Mouse (Mus musculus): ENCODE data around the gene Tmem239. TPM values are rescaled to one million over a fixed set of nuclear protein-coding genes. Genes with fewer than 3 reads are reported as not detected.

The Tmem239 gene
- polyA plus RNA-seq, 1 experiment from 2014 or later, result not detected

GRCm38 (mm10) chr2:130424126-130424853, 18.0 kb downstream of the Tmem239 start, which contains the start of the genes Vps16 and Pced1a:
Gene Vps16, plus strand, starts transcription at chr2:130424339.
Gene Pced1a, minus strand, starts transcription at chr2:130424701.
- Histone ChIP-seq H3K9me3 (ENCODE audit: control insufficient read depth, low read length) (no peaks in the 10 kb centered on the region), H3K4me2 (replicated peaks) (peak within 1 kb of the TSS; percentile 61), H3K4me3 (replicated peaks; ENCODE audit: low read length) (peak within 1 kb of the TSS; percentile 72), H3K4me1 (replicated peaks; ENCODE audit: control insufficient read depth, insufficient read depth, low read length) (peaks cover 21% of the 10 kb centered on the region), H3K27ac (peak within 1 kb of the TSS; percentile 90), H3K9ac (peak within 1 kb of the TSS; percentile 84), H3K27me3 (ENCODE audit: control insufficient read depth, insufficient read depth, low read length) (no peaks in the 10 kb centered on the region), H3K36me3 (replicated peaks; ENCODE audit: control insufficient read depth, insufficient read depth) (peaks cover 10% of the 10 kb centered on the region; the same call in 1 of the 2 replicates)
- ATAC-seq (ENCODE audit: low FRiP score), result peak; percentile 95
- peak; percentile 92 for DNase-seq (ENCODE audit: low spot score)
- WGBS, result under 1% methylated on average over 58 of the region's 58 CpGs

- H3K4me1 ChIP-seq (replicated peaks; ENCODE audit: control insufficient read depth, insufficient read depth, low read length), result peaks cover 21% of the 10 kb centered on the region
- ATAC-seq (ENCODE audit: low FRiP score) (no peak), DNase-seq (ENCODE audit: low spot score) (no peak)
- 43% methylated on average over 5 of the region's 5 CpGs for WGBS
- H3K4me2 ChIP-seq (replicated peaks), result peak overlapping the region; percentile 61
- H3K27me3 ChIP-seq (ENCODE audit: control insufficient read depth, insufficient read depth, low read length), result no peaks in the 10 kb centered on the region
- peak overlapping the region; percentile 84 for H3K9ac ChIP-seq
- peak overlapping the region; percentile 72 for H3K4me3 ChIP-seq (replicated peaks; ENCODE audit: low read length)
- H3K36me3 ChIP-seq (replicated peaks; ENCODE audit: control insufficient read depth, insufficient read depth), result 0 out of 2 replicates have a peak, but pooled peaks cover 10% of the 10 kb centered on the region
- no peaks in the 10 kb centered on the region for H3K9me3 ChIP-seq (ENCODE audit: control insufficient read depth, low read length)
- peak overlapping the region; percentile 90; the same call in 1 of the 2 replicates for H3K27ac ChIP-seq
Observed at GRCm38 (mm10) chr2:130425112-130425511, 18.8 kb downstream of the Tmem239 start.

- H3K9ac ChIP-seq, result no peak overlapping the region
- H3K4me2 ChIP-seq (replicated peaks), result no peak overlapping the region
- H3K4me1 ChIP-seq (replicated peaks; ENCODE audit: control insufficient read depth, insufficient read depth, low read length), result peaks cover 6% of the 10 kb centered on the region
- H3K36me3 ChIP-seq (replicated peaks; ENCODE audit: control insufficient read depth, insufficient read depth), result peaks cover 16% of the 10 kb centered on the region; the same call in 1 of the 2 replicates
- H3K27me3 ChIP-seq (ENCODE audit: control insufficient read depth, insufficient read depth, low read length), result no peaks in the 10 kb centered on the region
- DNase-seq (ENCODE audit: low spot score) (no peak), ATAC-seq (ENCODE audit: low FRiP score) (no peak)
- H3K4me3 ChIP-seq (replicated peaks; ENCODE audit: low read length), result no peak overlapping the region
- H3K9me3 ChIP-seq (ENCODE audit: control insufficient read depth, low read length), result no peaks in the 10 kb centered on the region
- no peak overlapping the region for H3K27ac ChIP-seq
- 59% methylated on average over 2 of the region's 2 CpGs for WGBS
Observed at GRCm38 (mm10) chr2:130429851-130430250, 23.6 kb downstream of the Tmem239 start.

- WGBS, result 87% methylated on average over 3 of the region's 3 CpGs
- H3K4me2 ChIP-seq (replicated peaks), result no peak overlapping the region
- H3K27ac ChIP-seq, result no peak overlapping the region
- H3K4me1 ChIP-seq (replicated peaks; ENCODE audit: control insufficient read depth, insufficient read depth, low read length), result no peaks in the 10 kb centered on the region
- no peak overlapping the region for H3K9ac ChIP-seq
- ATAC-seq (ENCODE audit: low FRiP score), result no peak
- no peaks in the 10 kb centered on the region for H3K27me3 ChIP-seq (ENCODE audit: control insufficient read depth, insufficient read depth, low read length)
- H3K36me3 ChIP-seq (replicated peaks; ENCODE audit: control insufficient read depth, insufficient read depth), result peaks cover 16% of the 10 kb centered on the region; the same call in 1 of the 2 replicates
- no peak overlapping the region for H3K4me3 ChIP-seq (replicated peaks; ENCODE audit: low read length)
- no peak for DNase-seq (ENCODE audit: low spot score)
- no peaks in the 10 kb centered on the region for H3K9me3 ChIP-seq (ENCODE audit: control insufficient read depth, low read length)
Observed at GRCm38 (mm10) chr2:130430484-130430883, 24.2 kb downstream of the Tmem239 start.

- Histone ChIP-seq H3K9ac (no peak overlapping the region), H3K9me3 (ENCODE audit: control insufficient read depth, low read length) (no peaks in the 10 kb centered on the region), H3K4me1 (replicated peaks; ENCODE audit: control insufficient read depth, insufficient read depth, low read length) (no peaks in the 10 kb centered on the region), H3K4me2 (replicated peaks) (no peak overlapping the region), H3K4me3 (replicated peaks; ENCODE audit: low read length) (no peak overlapping the region), H3K27ac (no peak overlapping the region), H3K27me3 (ENCODE audit: control insufficient read depth, insufficient read depth, low read length) (no peaks in the 10 kb centered on the region), H3K36me3 (replicated peaks; ENCODE audit: control insufficient read depth, insufficient read depth) (peaks cover 16% of the 10 kb centered on the region; the same call in 1 of the 2 replicates)
- WGBS, result 95% methylated on average over 3 of the region's 3 CpGs
- DNase-seq (ENCODE audit: low spot score), result no peak
- ATAC-seq (ENCODE audit: low FRiP score), result no peak
Observed at GRCm38 (mm10) chr2:130432157-130432556, 25.9 kb downstream of the Tmem239 start.

- DNase-seq (ENCODE audit: low spot score) (peak; percentile 75), ATAC-seq (ENCODE audit: low FRiP score) (no peak)
- H3K4me1 ChIP-seq (replicated peaks; ENCODE audit: control insufficient read depth, insufficient read depth, low read length), result no peaks in the 10 kb centered on the region
- H3K27ac ChIP-seq, result no peak overlapping the region
- no peak overlapping the region for H3K4me2 ChIP-seq (replicated peaks)
- no peak overlapping the region for H3K4me3 ChIP-seq (replicated peaks; ENCODE audit: low read length)
- H3K9ac ChIP-seq, result no peak overlapping the region
- H3K9me3 ChIP-seq (ENCODE audit: control insufficient read depth, low read length), result no peaks in the 10 kb centered on the region
- 31% methylated on average over 4 of the region's 4 CpGs for WGBS
- peaks cover 20% of the 10 kb centered on the region for H3K36me3 ChIP-seq (replicated peaks; ENCODE audit: control insufficient read depth, insufficient read depth)
- H3K27me3 ChIP-seq (ENCODE audit: control insufficient read depth, insufficient read depth, low read length), result no peaks in the 10 kb centered on the region
Observed at GRCm38 (mm10) chr2:130433152-130433551, 26.9 kb downstream of the Tmem239 start.

- Histone ChIP-seq H3K4me1 (replicated peaks; ENCODE audit: control insufficient read depth, insufficient read depth, low read length) (no peaks in the 10 kb centered on the region), H3K4me3 (replicated peaks; ENCODE audit: low read length) (no peak overlapping the region), H3K4me2 (replicated peaks) (no peak overlapping the region), H3K9ac (no peak overlapping the region), H3K27ac (no peak overlapping the region), H3K27me3 (ENCODE audit: control insufficient read depth, insufficient read depth, low read length) (no peaks in the 10 kb centered on the region), H3K36me3 (replicated peaks; ENCODE audit: control insufficient read depth, insufficient read depth) (peaks cover 44% of the 10 kb centered on the region), H3K9me3 (ENCODE audit: control insufficient read depth, low read length) (no peaks in the 10 kb centered on the region)
- ATAC-seq (ENCODE audit: low FRiP score), result no peak
- DNase-seq (ENCODE audit: low spot score), result no peak
- 97% methylated on average over 1 of the region's 1 CpGs for WGBS
Observed at GRCm38 (mm10) chr2:130436769-130437168, 30.5 kb downstream of the Tmem239 start.

- peaks cover 61% of the 10 kb centered on the region for H3K36me3 ChIP-seq (replicated peaks; ENCODE audit: control insufficient read depth, insufficient read depth)
Observed at GRCm38 (mm10) chr2:130438861-130439260, 32.6 kb downstream of the Tmem239 start.

GRCm38 (mm10) chr2:130439840-130440480, 33.7 kb downstream of the Tmem239 start:
- Histone ChIP-seq H3K4me1 (replicated peaks; ENCODE audit: control insufficient read depth, insufficient read depth, low read length) (no peaks in the 10 kb centered on the region), H3K4me2 (replicated peaks) (no peak overlapping the region), H3K27ac (no peak overlapping the region), H3K9ac (no peak overlapping the region), H3K27me3 (ENCODE audit: control insufficient read depth, insufficient read depth, low read length) (no peaks in the 10 kb centered on the region), H3K4me3 (replicated peaks; ENCODE audit: low read length) (no peak overlapping the region), H3K9me3 (ENCODE audit: control insufficient read depth, low read length) (no peaks in the 10 kb centered on the region), H3K36me3 (replicated peaks; ENCODE audit: control insufficient read depth, insufficient read depth) (peaks cover 68% of the 10 kb centered on the region)
- DNase-seq (ENCODE audit: low spot score) (no peak), ATAC-seq (ENCODE audit: low FRiP score) (no peak)
- WGBS, result 91% methylated on average over 4 of the region's 4 CpGs

More at GRCm38 (mm10) chr2:130438861-130439260, 32.6 kb downstream of the Tmem239 start:
- no peak overlapping the region for H3K27ac ChIP-seq
- no peaks in the 10 kb centered on the region for H3K27me3 ChIP-seq (ENCODE audit: control insufficient read depth, insufficient read depth, low read length)
- H3K4me1 ChIP-seq (replicated peaks; ENCODE audit: control insufficient read depth, insufficient read depth, low read length), result no peaks in the 10 kb centered on the region
- H3K9ac ChIP-seq, result no peak overlapping the region
- no peak overlapping the region for H3K4me3 ChIP-seq (replicated peaks; ENCODE audit: low read length)
- DNase-seq (ENCODE audit: low spot score) (no peak), ATAC-seq (ENCODE audit: low FRiP score) (no peak)
- 91% methylated on average over 3 of the region's 3 CpGs for WGBS
- H3K4me2 ChIP-seq (replicated peaks), result no peak overlapping the region
- no peaks in the 10 kb centered on the region for H3K9me3 ChIP-seq (ENCODE audit: control insufficient read depth, low read length)
